Mouse (Mus musculus): ENCODE results near the gene Cdca3.
"Not testable (repeated sequence)": the region's sequence is repeated elsewhere in the genome, so short reads cannot be mapped to it uniquely, and the experiment has no call there.

Gene Cdca3

GRCm38 (mm10) chr6:124828868-124829798 lies at the start of gene Cdca3, which contains the start of gene Usp5:
Gene Cdca3 (plus strand): TSS chr6:124829547.
Gene Usp5 (minus strand): TSS chr6:124829484.
- DNase-seq (ENCODE audit: low spot score) = peak; percentile 100

- no peak for DNase-seq (ENCODE audit: low spot score)
Measured at GRCm38 (mm10) chr6:124779984-124780416, 49.3 kb upstream of the Cdca3 start.

DNA sequence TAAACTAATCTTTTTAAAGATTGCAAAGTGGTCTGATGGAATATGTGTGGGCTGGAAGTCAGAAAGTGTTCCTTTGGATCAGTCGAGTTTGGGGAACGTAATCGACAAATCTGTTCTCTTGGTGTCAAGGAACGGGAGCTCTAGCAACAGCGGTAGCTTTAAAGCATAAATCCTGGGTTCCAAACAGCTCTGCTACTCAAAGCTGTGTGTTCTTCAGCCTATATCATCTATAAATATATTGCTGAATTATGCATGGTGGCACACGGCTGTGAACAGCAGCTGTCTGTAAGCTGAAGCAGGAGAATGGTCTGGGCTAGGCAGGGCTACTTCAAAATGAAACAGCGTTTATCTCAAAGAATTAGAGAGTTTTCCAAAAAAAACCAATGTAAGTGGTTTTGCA lies 48.4 kb upstream of the Cdca3 start:
- no peak for DNase-seq (ENCODE audit: low spot score)

DNA sequence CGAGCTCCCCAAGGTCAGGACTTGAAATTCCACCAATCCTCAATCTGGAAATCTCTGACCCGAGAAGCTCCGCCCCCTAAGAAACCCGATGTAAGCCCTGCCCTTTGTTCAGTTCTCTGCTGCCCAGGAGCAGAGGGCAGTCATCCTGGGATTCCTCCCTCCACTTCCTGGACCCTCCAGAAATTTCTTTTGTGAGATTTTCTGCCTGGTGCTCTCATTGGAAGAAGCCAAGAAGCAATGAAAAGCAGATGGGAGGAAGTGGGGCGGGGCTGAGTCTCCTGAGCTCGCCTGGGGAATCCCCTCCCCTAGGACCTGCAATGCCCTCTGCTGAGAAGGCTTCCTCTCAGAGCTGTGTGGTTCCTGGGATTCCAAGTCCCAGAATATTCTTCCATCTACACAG lies 46.9 kb upstream of the Cdca3 start:
- peak; percentile 36 for DNase-seq (ENCODE audit: low spot score)

DNA sequence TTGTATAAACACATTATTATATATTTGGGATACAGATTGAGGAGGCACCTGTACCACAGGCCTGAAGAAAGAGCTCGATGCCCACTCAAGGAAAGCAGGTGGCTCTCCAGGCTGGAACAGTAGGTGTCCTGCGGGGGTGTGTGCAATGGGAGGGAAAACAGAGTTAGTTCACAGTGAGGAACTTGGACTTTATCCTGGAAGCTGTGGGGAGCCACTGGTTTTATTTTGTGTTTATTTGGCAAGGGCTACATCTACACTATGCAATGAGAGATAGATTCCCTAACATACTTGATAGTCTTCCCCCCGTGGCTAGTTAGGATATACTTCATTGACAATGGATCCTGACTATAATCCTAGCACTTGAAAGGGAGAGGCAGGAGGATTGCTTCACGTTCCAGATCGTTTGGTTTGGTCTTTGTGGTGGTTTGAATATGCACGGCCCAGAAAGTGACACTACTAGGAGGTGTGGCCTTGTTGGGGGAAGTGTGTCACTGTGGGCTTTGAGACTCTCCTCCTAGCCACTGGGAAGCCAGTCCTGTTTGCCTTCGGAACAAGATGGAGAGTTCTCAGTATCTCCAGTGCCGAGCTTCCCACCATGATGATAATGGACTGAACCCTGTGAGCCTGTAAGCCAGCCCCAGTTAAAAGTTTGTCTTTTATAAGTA lies 42.5 kb upstream of the Cdca3 start:
- no peak for DNase-seq (ENCODE audit: low spot score)

DNA sequence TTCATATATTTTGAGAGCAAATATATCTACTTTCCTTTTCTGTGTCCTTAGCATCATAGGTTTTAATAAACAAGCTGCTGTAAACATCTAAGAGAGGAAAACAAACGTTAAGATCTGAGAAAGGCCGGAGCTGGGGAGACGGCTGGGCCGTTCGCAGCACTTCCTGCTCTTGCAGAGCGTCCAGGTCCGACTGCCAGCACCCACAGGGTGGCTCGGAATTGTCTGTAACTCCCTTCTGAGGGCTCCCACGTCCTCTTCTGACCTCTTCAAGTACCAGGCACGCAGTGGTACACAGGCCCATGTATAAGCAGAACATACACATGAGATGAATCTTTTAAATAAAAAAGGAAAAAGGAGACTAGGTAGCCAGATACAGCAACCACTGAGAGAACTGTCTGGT lies 41.6 kb upstream of the Cdca3 start:
- no peak for DNase-seq (ENCODE audit: low spot score)

- DNase-seq (ENCODE audit: low spot score) = peak; percentile 53
Measured at GRCm38 (mm10) chr6:124789519-124789918, 39.8 kb upstream of the Cdca3 start.

DNA sequence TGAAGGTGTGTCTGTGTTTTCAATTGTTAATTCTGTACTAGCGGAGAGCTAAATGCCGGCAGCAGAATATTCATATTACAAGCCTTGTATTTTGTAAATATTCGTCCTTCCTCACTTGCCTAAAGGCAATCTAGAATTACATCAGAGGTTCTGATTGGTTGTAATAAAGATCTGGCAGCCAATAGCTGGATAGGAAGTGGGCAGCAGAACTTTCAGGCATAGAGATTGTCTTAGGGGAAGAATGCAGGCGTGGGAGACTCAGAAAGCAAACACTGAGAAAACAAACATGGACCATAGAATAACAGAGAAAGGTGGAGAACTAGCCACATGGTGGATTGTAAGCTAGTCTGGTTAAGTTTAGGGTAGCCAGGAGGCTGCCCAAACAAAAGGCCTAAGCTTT lies 39.2 kb upstream of the Cdca3 start:
- DNase-seq (ENCODE audit: low spot score) = no peak

- DNase-seq (ENCODE audit: low spot score) = no peak
Measured at GRCm38 (mm10) chr6:124791911-124792310, 37.4 kb upstream of the Cdca3 start.

DNA sequence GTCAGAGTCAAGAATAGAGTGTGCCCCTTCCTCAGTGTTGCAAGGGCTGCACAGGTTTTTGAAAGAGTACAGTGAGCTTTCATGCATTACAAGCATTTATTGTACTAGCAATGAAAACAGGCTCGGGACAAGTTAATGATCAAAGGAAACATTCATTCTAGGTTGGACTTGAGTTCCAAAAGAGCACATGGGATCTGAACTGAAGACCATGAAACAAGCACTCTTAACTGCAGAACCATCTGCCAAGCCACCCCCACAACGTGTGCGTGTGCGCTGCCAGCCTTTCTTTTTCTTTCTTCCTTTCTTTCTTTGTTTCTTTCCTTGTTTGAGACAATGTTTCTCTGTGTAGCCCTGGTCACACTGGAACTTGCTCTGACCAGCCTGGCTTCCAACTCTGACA lies 33.6 kb upstream of the Cdca3 start:
- no peak for DNase-seq (ENCODE audit: low spot score)

DNA sequence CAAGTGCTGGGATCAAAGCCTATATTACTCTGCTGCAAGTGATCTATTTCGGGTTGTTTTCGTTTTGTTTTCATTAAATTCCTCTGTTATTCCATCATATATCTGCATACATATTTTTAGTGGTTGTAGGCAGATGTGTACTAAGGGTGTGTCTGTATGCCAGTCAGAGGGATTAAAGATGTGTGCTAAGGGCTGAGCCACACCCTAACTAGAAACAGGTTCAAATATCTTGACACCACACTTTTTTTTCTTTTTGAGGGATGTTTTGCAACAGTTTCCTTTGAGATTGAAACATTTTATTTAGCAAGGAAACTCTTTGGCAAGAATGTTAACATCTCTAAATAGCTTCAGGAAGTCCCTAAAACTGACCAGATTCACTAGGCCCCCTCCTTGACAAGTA lies 33.1 kb upstream of the Cdca3 start:
- DNase-seq (ENCODE audit: low spot score) = no peak

DNA sequence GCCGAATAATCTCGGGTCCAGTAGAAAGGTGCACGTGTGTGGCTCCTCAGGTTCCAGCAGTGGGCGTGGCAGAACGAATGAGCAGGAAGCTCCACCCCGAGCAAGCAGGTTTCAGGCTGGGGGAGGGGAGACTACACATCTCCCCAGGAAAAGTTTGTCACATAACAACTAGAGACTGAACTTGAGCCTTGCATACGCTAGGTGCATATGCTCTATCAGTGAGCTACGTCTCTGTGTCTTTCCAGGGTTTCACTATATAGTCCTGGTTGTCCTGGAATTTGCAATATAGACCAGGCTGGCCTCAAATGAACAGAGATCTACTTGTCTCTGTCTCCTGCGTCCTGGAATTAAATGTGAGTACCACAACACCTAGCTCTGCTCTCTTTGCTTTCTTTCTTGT lies 26.9 kb upstream of the Cdca3 start:
- DNase-seq (ENCODE audit: low spot score) = peak; percentile 57

- no peak for DNase-seq (ENCODE audit: low spot score)
Measured at GRCm38 (mm10) chr6:124803061-124803460, 26.3 kb upstream of the Cdca3 start.

DNA sequence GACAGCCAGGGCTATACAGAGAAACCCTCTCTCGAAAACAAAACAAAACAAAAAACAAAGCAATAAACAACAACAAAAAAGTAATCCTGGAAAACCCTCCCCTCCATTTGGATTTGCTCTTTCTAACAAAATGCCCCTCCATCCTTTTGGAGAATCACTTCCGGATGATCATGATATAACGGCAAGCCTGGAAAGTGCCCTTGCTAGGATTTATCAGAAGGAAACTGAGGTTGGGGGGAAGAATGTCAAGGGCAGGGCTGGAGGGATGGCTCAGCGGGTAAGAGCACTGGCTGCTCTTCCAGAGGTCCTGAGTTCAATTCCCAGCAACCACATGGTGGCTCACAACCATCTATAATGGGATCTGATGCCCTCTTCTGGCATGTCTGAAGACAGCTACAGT lies 25.7 kb upstream of the Cdca3 start:
- DNase-seq (ENCODE audit: low spot score) = not testable (repeated sequence)

DNA sequence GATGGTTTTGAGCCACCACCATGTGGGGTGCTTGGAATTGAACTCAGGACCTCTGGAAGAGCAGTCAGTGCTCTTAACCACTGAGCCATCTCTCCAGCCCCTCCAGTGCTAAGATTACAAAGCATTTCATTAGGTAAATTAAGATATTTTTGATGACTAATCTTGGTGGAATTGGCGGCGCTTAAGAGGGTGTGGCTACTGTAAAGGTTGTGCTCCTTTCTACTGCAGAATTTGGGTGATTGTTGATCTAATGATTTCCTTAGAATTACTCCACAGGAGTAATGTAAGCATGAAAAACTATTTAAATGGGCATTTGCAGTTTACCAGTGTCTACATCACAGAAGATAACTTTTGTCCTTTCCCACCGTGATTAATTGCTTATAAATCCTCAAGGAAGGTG lies 25.0 kb upstream of the Cdca3 start:
- no peak for DNase-seq (ENCODE audit: low spot score)

DNA sequence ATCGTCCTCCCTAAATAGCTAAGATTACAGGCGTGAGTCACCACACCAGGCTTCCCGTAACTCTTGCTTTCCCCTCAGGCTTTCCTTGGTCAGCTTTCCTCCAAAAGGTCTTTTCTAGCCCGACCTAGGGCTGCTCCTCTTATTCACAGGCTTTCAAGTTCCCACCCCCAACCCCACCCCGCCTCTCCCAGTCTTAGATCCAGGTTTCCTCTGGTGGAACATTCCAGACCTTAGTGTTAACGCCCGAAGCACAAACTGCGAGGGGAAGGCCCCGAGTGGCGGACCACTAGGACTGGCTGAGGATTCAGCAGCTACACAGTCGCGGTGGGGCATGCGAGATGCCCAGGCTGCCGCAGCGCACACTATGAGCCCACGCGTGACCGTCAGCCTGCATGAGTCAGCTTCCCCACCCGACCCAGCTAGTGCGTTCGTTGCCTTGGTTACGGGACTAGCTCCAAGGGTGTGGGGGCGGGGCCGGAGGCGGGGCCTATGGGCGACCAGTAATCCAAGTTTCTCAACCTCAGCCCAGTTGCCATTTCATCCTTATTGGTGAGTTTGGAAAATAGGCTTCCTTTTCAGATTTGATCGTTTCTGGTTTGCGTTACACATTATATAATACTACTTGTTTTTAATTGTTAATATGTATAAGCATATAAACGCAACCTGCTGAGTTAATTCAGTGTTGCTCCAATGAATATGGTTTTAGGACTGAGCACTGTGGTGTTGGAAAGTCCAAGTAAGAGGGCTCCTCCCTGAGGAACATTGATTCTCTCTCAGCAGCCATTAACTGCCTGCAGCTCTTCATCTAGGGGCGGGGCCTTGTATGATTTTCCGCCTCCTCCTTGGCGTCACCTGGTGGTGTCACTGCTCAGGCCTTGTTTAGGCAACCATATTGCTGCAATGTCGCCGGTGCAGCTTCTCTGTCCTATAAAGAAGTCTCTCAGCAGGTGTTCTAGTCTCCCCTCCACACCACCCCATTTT lies 23.7 kb upstream of the Cdca3 start:
- peak; percentile 96 for DNase-seq (ENCODE audit: low spot score)

GRCm38 (mm10) chr6:124806446-124807140 lies 22.8 kb upstream of the Cdca3 start:
- DNase-seq (ENCODE audit: low spot score) = no peak

GRCm38 (mm10) chr6:124807366-124807765 lies 22.0 kb upstream of the Cdca3 start:
- DNase-seq (ENCODE audit: low spot score) = no peak

GRCm38 (mm10) chr6:124807986-124808357 lies 21.4 kb upstream of the Cdca3 start:
- no peak for DNase-seq (ENCODE audit: low spot score)

DNA sequence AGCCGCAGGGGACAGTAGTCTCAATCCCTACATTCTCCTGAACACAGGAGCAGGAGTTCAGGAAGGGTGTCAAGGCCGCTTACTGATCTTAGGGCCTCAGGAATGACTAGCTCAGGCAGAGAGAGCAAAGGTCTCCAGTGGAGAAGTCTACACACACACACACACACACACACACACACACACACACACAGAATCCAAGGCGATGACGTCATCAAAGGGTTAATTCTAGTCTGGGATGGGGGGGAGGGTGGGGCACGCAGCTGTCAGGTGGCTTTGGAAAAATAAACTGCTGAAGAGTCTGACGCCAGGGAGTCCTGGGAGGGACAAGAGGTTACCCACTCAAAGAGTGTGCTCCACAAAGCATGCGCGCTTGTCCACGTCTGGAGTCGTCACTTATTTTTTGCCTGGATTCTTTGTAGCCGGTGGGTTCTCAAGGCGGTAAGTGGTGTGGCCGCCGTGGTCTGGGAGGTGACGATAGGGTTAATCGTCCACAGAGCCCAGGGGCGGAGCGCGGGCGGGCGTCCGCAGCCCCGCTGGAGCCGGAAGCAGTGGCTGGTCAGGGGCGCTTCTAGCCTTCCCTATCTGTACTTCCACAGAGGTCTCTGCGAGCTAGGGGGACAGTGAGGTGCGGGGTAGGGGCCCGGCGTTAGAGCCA lies 20.9 kb upstream of the Cdca3 start, which contains the start of gene Spsb2:
Gene Spsb2, plus strand, starts transcription at position 304 of the 655 bp plus-strand sequence.
- peak; percentile 92 for DNase-seq (ENCODE audit: low spot score)

Measured in yolk sac, embryonic 10.5 days (tissue).